8 mouse cellular contexts compared by ENCODE assay signal in the genomic region with DNA sequence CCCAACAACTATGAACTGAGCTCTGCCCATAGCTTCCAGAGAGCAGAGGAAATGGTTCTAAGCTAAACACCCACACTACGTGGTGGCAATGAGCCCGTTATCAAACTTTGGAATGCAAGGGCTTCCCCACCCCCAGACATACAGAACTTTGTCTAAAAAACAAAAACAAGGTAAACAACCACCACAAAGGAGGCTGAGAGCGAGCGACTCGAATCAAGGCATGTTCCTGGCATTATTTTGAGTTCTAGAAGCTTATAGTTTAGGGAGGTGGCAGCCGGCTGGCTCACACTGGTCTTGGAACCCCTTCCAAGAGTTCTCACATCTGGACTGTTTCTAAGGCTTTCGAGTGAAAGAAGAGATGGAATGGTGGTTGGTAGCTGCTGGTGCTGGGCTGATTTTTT. TPM values are rescaled to one million over a fixed set of nuclear protein-coding genes. Genes with fewer than 3 reads are reported as not detected.
DNase-seq lines count a peak whose midpoint lies in the region; ATAC-seq and TF ChIP-seq lines count a peak whose summit lies in the region.

No protein-coding gene starts in this region.

- ATAC-seq in heart, embryonic 16.5 days (replicated peaks; ENCODE audit: extremely low read depth, insufficient read depth, low FRiP score): no peak
- ATAC-seq in limb, embryonic 11.5 days (ENCODE audit: insufficient number of reproducible peaks, low FRiP score, low TSS enrichment, low read depth): no peak
- no peak for ATAC-seq in midbrain, embryonic 14.5 days (ENCODE audit: low FRiP score, low TSS enrichment)

- no peaks in the 10 kb centered on the region for H3K9me3 ChIP-seq in heart, embryonic 16.5 days (replicated peaks; ENCODE audit: control insufficient read depth, low read length)
- no peaks in the 10 kb centered on the region for H3K9me3 ChIP-seq in limb, embryonic 11.5 days (ENCODE audit: control insufficient read depth, low read length)
- H3K9me3 ChIP-seq in midbrain, embryonic 14.5 days (ENCODE audit: control insufficient read depth, low read length): no peaks in the 10 kb centered on the region

- H3K4me3 ChIP-seq in bone marrow, adult 2 months (replicated peaks; ENCODE audit: control insufficient read depth, low read depth, low read length): peak overlapping the region; percentile 74
- H3K4me3 ChIP-seq in heart, embryonic 16.5 days (ENCODE audit: low read length): peak overlapping the region; percentile 65
- H3K4me3 ChIP-seq in limb, embryonic 11.5 days (ENCODE audit: low read depth, low read length): peak overlapping the region; percentile 99
- peak overlapping the region; percentile 50 for H3K4me3 ChIP-seq in midbrain, embryonic 14.5 days (replicated peaks; ENCODE audit: low read depth, low read length)

- WGBS in bone marrow, adult 2 months: under 1% methylated on average over 7 of the region's 7 CpGs
- WGBS in heart, embryonic 16.5 days: 5% methylated on average over 7 of the region's 7 CpGs
- WGBS in limb, embryonic 11.5 days: under 1% methylated on average over 7 of the region's 7 CpGs
- 6% methylated on average over 7 of the region's 7 CpGs for WGBS in midbrain, embryonic 14.5 days

- H3K27ac ChIP-seq in bone marrow, adult 2 months (ENCODE audit: control insufficient read depth, insufficient read depth, low read depth, low read length, poor library complexity): peak overlapping the region; percentile 93
- H3K27ac ChIP-seq in heart, embryonic 16.5 days (ENCODE audit: low read length): peak overlapping the region; percentile 82
- H3K27ac ChIP-seq in limb, embryonic 11.5 days (replicated peaks; ENCODE audit: low read depth, low read length): peak overlapping the region; percentile 96
- no peak overlapping the region for H3K27ac ChIP-seq in midbrain, embryonic 14.5 days (replicated peaks; ENCODE audit: low read depth, low read length)

- H3K4me1 ChIP-seq in bone marrow, adult 2 months (ENCODE audit: control insufficient read depth, insufficient read depth, low read length): peaks cover 5% of the 10 kb centered on the region; the same call in 1 of the 2 replicates
- peaks cover 42% of the 10 kb centered on the region for H3K4me1 ChIP-seq in heart, embryonic 16.5 days (ENCODE audit: control insufficient read depth, insufficient read depth, low read length)
- H3K4me1 ChIP-seq in limb, embryonic 11.5 days (ENCODE audit: control insufficient read depth, insufficient read depth, low read length): peaks cover 46% of the 10 kb centered on the region
- peaks cover 25% of the 10 kb centered on the region for H3K4me1 ChIP-seq in midbrain, embryonic 14.5 days (ENCODE audit: control insufficient read depth, insufficient read depth, low read length)

- peak; percentile 94 for DNase-seq in heart, adult 11 months
- no peak for DNase-seq in heart, adult 8-10 months (ENCODE audit: low spot score)
- DNase-seq in limb, embryonic 11.5 days (ENCODE audit: low spot score): peak; percentile 61
- peak; percentile 35 for DNase-seq in midbrain, embryonic 14.5 days
- no peak for DNase-seq in layer of hippocampus, adult 9-11 months
- DNase-seq in urinary bladder, postnatal 36 days (ENCODE audit: low spot score in 2 of 2): no peak

- H3K27me3 ChIP-seq in heart, embryonic 16.5 days (ENCODE audit: control insufficient read depth, insufficient read depth, low read length): no peaks in the 10 kb centered on the region
- H3K27me3 ChIP-seq in limb, embryonic 11.5 days (ENCODE audit: control insufficient read depth, insufficient read depth, low read length): no peaks in the 10 kb centered on the region
- H3K27me3 ChIP-seq in midbrain, embryonic 14.5 days (ENCODE audit: control insufficient read depth, insufficient read depth, low read length): peaks cover 10% of the 10 kb centered on the region; the same call in 1 of the 2 replicates

- peak overlapping the region; percentile 88 for H3K9ac ChIP-seq in heart, embryonic 16.5 days (ENCODE audit: low read length)
- peak overlapping the region; percentile 99 for H3K9ac ChIP-seq in limb, embryonic 11.5 days (ENCODE audit: low read length)
- no peak overlapping the region for H3K9ac ChIP-seq in midbrain, embryonic 14.5 days (replicated peaks; ENCODE audit: low read length)

- no peaks in the 10 kb centered on the region for H3K36me3 ChIP-seq in heart, embryonic 16.5 days (ENCODE audit: control insufficient read depth, insufficient read depth)
- peaks cover 16% of the 10 kb centered on the region for H3K36me3 ChIP-seq in limb, embryonic 11.5 days (ENCODE audit: control insufficient read depth, insufficient read depth, low read length)
- H3K36me3 ChIP-seq in midbrain, embryonic 14.5 days (ENCODE audit: control insufficient read depth, insufficient read depth, low read length): no peaks in the 10 kb centered on the region

- TF ChIP-seq CTCF in bone marrow, adult 2 months (IDR thresholded peaks at IDR 0.05; ENCODE audit: control insufficient read depth, insufficient read depth, low read length): no peak

- H3K4me2 ChIP-seq in heart, embryonic 16.5 days (ENCODE audit: low read depth, low read length): peak overlapping the region; percentile 76
- peak overlapping the region; percentile 66 for H3K4me2 ChIP-seq in limb, embryonic 11.5 days (ENCODE audit: low read depth, severe bottlenecking)
- H3K4me2 ChIP-seq in midbrain, embryonic 14.5 days (ENCODE audit: low read length): peak overlapping the region; percentile 61

- TF ChIP-seq POLR2A in bone marrow, adult 2 months (IDR thresholded peaks at IDR 0.05; ENCODE audit: borderline replicate concordance, control insufficient read depth, low read depth, low read length): no peak

RNA-seq across cellular contexts. Expression of a gene that starts 2.7 kb away (rescaled TPM):
- 10 to 100 TPM; 23.5 to 25.4 (median 24.4) TPM for total RNA-seq in heart, adult 8-10 months (2022)
- 45.8 and 74.0 TPM in 2 replicates for polyA plus RNA-seq in bone marrow, adult 2 months (2011; ENCODE audit: insufficient read depth, insufficient read length, low replicate concordance, missing spikeins)
- polyA plus RNA-seq in heart, embryonic 16.5 days (2015; fragmentation: Nextera tagmentation; extraction: Ambion mirVana): 5.9 and 7.7 TPM in 2 replicates
- 24.7 and 27.2 TPM in 2 replicates for polyA plus RNA-seq in limb, embryonic 11.5 days (2014; fragmentation: Nextera tagmentation; extraction: Ambion mirVana)
- 4.6 and 6.4 TPM in 2 replicates for polyA plus RNA-seq in midbrain, embryonic 14.5 days (2014; fragmentation: Nextera tagmentation; extraction: Ambion mirVana)

Comparison
In these comparisons a context has a peak if more than half of its experiments do, and no peak if none do; other contexts are left out.
1. DNase-seq: peak in heart, adult 11 months (single experiment), limb, embryonic 11.5 days (single experiment) and midbrain, embryonic 14.5 days (single experiment); none in heart, adult 8-10 months (single experiment), layer of hippocampus, adult 9-11 months (single experiment) and urinary bladder, postnatal 36 days (0 of 2).
2. Peak in every context shown above with its lines, with median percentiles within 50 percentile points of each other: H3K4me3 ChIP-seq and H3K4me2 ChIP-seq.